In genomic region chr5:148181901-148182300, GRCm38 (mm10) we compare ENCODE assay signal across 24 mouse cellular contexts.
A peak's percentile ranks its signal among the peaks of the same experiment; 100 is the strongest.
DNase-seq lines count a peak whose midpoint lies in the region; ATAC-seq and TF ChIP-seq lines count a peak whose summit lies in the region.
"Had no signal": no experiment of that assay in that cellular context is flagged by ENCODE, and none has a peak within 500 bp of the region (broad histone marks: within the 10 kb centered on the region; RNA-seq: fewer than 3 reads in every experiment).

No protein-coding gene starts in this region.

- ATAC-seq in hindbrain, embryonic 12.5 days (ENCODE audit: low FRiP score) = no peak
- no peak for ATAC-seq in hindbrain, postnatal 0 days
- no peak for ATAC-seq in forebrain, embryonic 16.5 days
- ATAC-seq: forebrain, embryonic 13.5 days; intestine, embryonic 15.5 days had no signal

- DNase-seq in cerebellum, adult 18-20 months = peak; percentile 28 to 39
- DNase-seq in cerebellum, postnatal 4 days (ENCODE audit: low spot score in 2 of 2) = no peak
- no peak for DNase-seq in hindbrain, postnatal 0 days (ENCODE audit: low spot score)
- DNase-seq in lung, postnatal 10 days = peak; percentile 13
- no peak for DNase-seq in lung, adult 18-20 months
- peak; percentile 43 to 66 for DNase-seq in cerebellum, postnatal 10 days
- DNase-seq: adrenal gland, postnatal 14 days; embryo, embryonic 11 days; gastrocnemius, adult 2 months; kidney, adult 9 months; liver, embryonic 13.5 days; right cerebral cortex, adult 18-20 months; right cerebral cortex, postnatal 4 days; thymus, postnatal 14 days had no signal

- H3K27ac ChIP-seq in hindbrain, embryonic 12.5 days = peak overlapping the region; percentile 45
- no peak overlapping the region for H3K27ac ChIP-seq in hindbrain, postnatal 0 days
- H3K27ac ChIP-seq in forebrain, embryonic 16.5 days (ENCODE audit: low read length) = no peak overlapping the region
- H3K27ac ChIP-seq: embryonic facial prominence, embryonic 13.5 days; forebrain, embryonic 13.5 days; gastrocnemius, adult 2 months; intestine, embryonic 15.5 days; liver, embryonic 13.5 days had no signal

- H3K9ac ChIP-seq in hindbrain, embryonic 12.5 days = no peak overlapping the region
- no peak overlapping the region for H3K9ac ChIP-seq in hindbrain, postnatal 0 days (replicated peaks; ENCODE audit: low read length)
- no peak overlapping the region for H3K9ac ChIP-seq in forebrain, embryonic 16.5 days (replicated peaks; ENCODE audit: low read depth, low read length)
- H3K9ac ChIP-seq: embryonic facial prominence, embryonic 13.5 days; forebrain, embryonic 13.5 days; hindbrain, embryonic 15.5 days; intestine, embryonic 15.5 days; liver, embryonic 13.5 days; midbrain, embryonic 13.5 days had no signal

- no peaks in the 10 kb centered on the region for H3K27me3 ChIP-seq in hindbrain, embryonic 12.5 days
- no peaks in the 10 kb centered on the region for H3K27me3 ChIP-seq in hindbrain, postnatal 0 days (ENCODE audit: insufficient read depth, low read length)
- no peaks in the 10 kb centered on the region for H3K27me3 ChIP-seq in forebrain, embryonic 16.5 days (replicated peaks; ENCODE audit: control insufficient read depth, insufficient read depth, low read length)
- H3K27me3 ChIP-seq: embryonic facial prominence, embryonic 13.5 days; forebrain, embryonic 13.5 days; hindbrain, embryonic 15.5 days; intestine, embryonic 15.5 days; liver, embryonic 13.5 days; megakaryocyte, embryonic 14.5 days; midbrain, embryonic 13.5 days had no signal

- no peaks in the 10 kb centered on the region for H3K36me3 ChIP-seq in hindbrain, embryonic 12.5 days
- no peaks in the 10 kb centered on the region for H3K36me3 ChIP-seq in hindbrain, postnatal 0 days (ENCODE audit: insufficient read depth, low read length)
- H3K36me3 ChIP-seq in forebrain, embryonic 16.5 days (ENCODE audit: control insufficient read depth, insufficient read depth) = no peaks in the 10 kb centered on the region
- H3K36me3 ChIP-seq: embryonic facial prominence, embryonic 13.5 days; hindbrain, embryonic 15.5 days; intestine, embryonic 15.5 days; liver, embryonic 13.5 days had no signal

- TF ChIP-seq CTCF in hindbrain, postnatal 0 days (IDR thresholded peaks at IDR 0.05; ENCODE audit: low read depth) = no peak

- no peak overlapping the region for H3K4me2 ChIP-seq in hindbrain, embryonic 12.5 days (replicated peaks)
- H3K4me2 ChIP-seq in hindbrain, postnatal 0 days (ENCODE audit: low read depth, low read length) = no peak overlapping the region
- no peak overlapping the region for H3K4me2 ChIP-seq in forebrain, embryonic 16.5 days (ENCODE audit: low read length)
- H3K4me2 ChIP-seq: embryonic facial prominence, embryonic 13.5 days; forebrain, embryonic 13.5 days; heart, embryonic 11.5 days; hindbrain, embryonic 15.5 days; intestine, embryonic 15.5 days; liver, embryonic 13.5 days; midbrain, embryonic 13.5 days had no signal

- H3K4me1 ChIP-seq in hindbrain, embryonic 12.5 days = peaks cover 11% of the 10 kb centered on the region
- no peaks in the 10 kb centered on the region for H3K4me1 ChIP-seq in hindbrain, postnatal 0 days (ENCODE audit: insufficient read depth, low read length)
- H3K4me1 ChIP-seq in forebrain, embryonic 16.5 days (replicated peaks; ENCODE audit: control insufficient read depth, insufficient read depth, low read length) = no peaks in the 10 kb centered on the region
- H3K4me1 ChIP-seq: forebrain, embryonic 13.5 days; intestine, embryonic 15.5 days; liver, embryonic 13.5 days; megakaryocyte, embryonic 14.5 days had no signal

- no peak overlapping the region for H3K4me3 ChIP-seq in hindbrain, embryonic 12.5 days
- H3K4me3 ChIP-seq in hindbrain, postnatal 0 days (ENCODE audit: low read length) = no peak overlapping the region
- no peak overlapping the region for H3K4me3 ChIP-seq in forebrain, embryonic 16.5 days (replicated peaks; ENCODE audit: low read length)
- H3K4me3 ChIP-seq: embryonic facial prominence, embryonic 13.5 days; erythroblast, embryonic 14.5 days; forebrain, embryonic 13.5 days; gastrocnemius, adult 2 months; hindbrain, embryonic 15.5 days; intestine, embryonic 15.5 days; liver, embryonic 13.5 days; megakaryocyte, embryonic 14.5 days; midbrain, embryonic 13.5 days had no signal

- H3K9me3 ChIP-seq in hindbrain, embryonic 12.5 days (replicated peaks) = peaks cover 4% of the 10 kb centered on the region
- peaks cover 2% of the 10 kb centered on the region; the same call in 1 of the 2 replicates for H3K9me3 ChIP-seq in hindbrain, postnatal 0 days (ENCODE audit: low read length)
- peaks cover 7% of the 10 kb centered on the region; the same call in 1 of the 2 replicates for H3K9me3 ChIP-seq in forebrain, embryonic 16.5 days (ENCODE audit: control insufficient read depth, low read length)
- H3K9me3 ChIP-seq: hindbrain, embryonic 15.5 days; intestine, embryonic 15.5 days had no signal

- 81% methylated on average over 6 of the region's 6 CpGs for WGBS in hindbrain, embryonic 12.5 days
- WGBS in hindbrain, postnatal 0 days = 64% methylated on average over 6 of the region's 6 CpGs
- 88% methylated on average over 6 of the region's 6 CpGs for WGBS in forebrain, embryonic 16.5 days

Comparison
In these comparisons a context has a peak if more than half of its experiments do, and no peak if none do; other contexts are left out.
1. DNase-seq: peak in cerebellum, adult 18-20 months (2 of 2), lung, postnatal 10 days (single experiment) and cerebellum, postnatal 10 days (2 of 2); none in cerebellum, postnatal 4 days (0 of 2), hindbrain, postnatal 0 days (single experiment) and lung, adult 18-20 months (0 of 2).